Mouse (Mus musculus) myocyte (in vitro differentiated cells): ENCODE results near the gene Gm10577. TPM values are rescaled to one million over a fixed set of nuclear protein-coding genes. Genes with fewer than 3 reads are reported as not detected.

ENCODE experiments used
- H3K27me3 ChIP-seq: one replicate; pipeline ENCODE4 v1.6.1; 2011; ENCODE audit not compliant: control insufficient read depth, insufficient read depth, insufficient read length
- H3K36me3 ChIP-seq: one replicate; pipeline ENCODE4 v1.6.1; 2011; ENCODE audit not compliant: control insufficient read depth, insufficient read depth
- H3K4me2 ChIP-seq: one replicate; pipeline ENCODE4 v1.6.1; 2011; ENCODE audit warnings: low read depth, control low read depth
- H3K4me3 ChIP-seq: one replicate; pipeline ENCODE4 v1.5.1; 2011; ENCODE audit warnings: mild to moderate bottlenecking, control low read depth, moderate library complexity
- H3K79me2 ChIP-seq: one replicate; pipeline ENCODE4 v1.6.1; 2011; ENCODE audit not compliant: control insufficient read depth, insufficient read depth
- H3ac ChIP-seq: one replicate; pipeline ENCODE4 v1.6.1; 2011; ENCODE audit not compliant: control insufficient read depth, insufficient read length
- CEBPB ChIP-seq: IDR thresholded peaks from 2 replicates; pipeline ENCODE4 v1.6.1; 2011; ENCODE audit warnings: mild to moderate bottlenecking, moderate library complexity; ENCODE audit not compliant: poor library complexity, insufficient read depth, severe bottlenecking
- E2F4 ChIP-seq: IDR thresholded peaks from one replicate; pipeline ENCODE4 v1.6.1; 2011; ENCODE audit warnings: mild to moderate bottlenecking, control low read depth, moderate library complexity; ENCODE audit not compliant: insufficient read depth
- MAX ChIP-seq: IDR thresholded peaks from one replicate; pipeline ENCODE4 v1.6.1; 2011; ENCODE audit warnings: low read depth, mild to moderate bottlenecking, control low read depth
- MYOD1 ChIP-seq, 3 experiments: IDR thresholded peaks; one replicate each; pipeline ENCODE4 v1.6.1; 2011; ENCODE audit warnings: control low read depth in 2 of 3, low read depth in 2 of 3, mild to moderate bottlenecking in 2 of 3, moderate library complexity in 1 of 3; ENCODE audit not compliant: insufficient read length in 2 of 3, control insufficient read depth in 1 of 3
- MYOG ChIP-seq, 3 experiments: IDR thresholded peaks; one replicate each; pipeline ENCODE4 v1.6.1; 2011; ENCODE audit warnings: control low read depth in 2 of 3, low read depth in 2 of 3, mild to moderate bottlenecking in 2 of 3; ENCODE audit not compliant: insufficient read length in 2 of 3, control insufficient read depth in 1 of 3, insufficient read depth in 1 of 3
- POLR2A ChIP-seq: IDR thresholded peaks from one replicate; pipeline ENCODE4 v1.6.1; 2011; ENCODE audit warnings: low read depth, mild to moderate bottlenecking, control low read depth, moderate library complexity; ENCODE audit not compliant: insufficient read length
- POLR2AphosphoS2 ChIP-seq: IDR thresholded peaks from one replicate; pipeline ENCODE4 v1.6.1; 2011; ENCODE audit warnings: low read depth, control low read depth; ENCODE audit not compliant: insufficient read length
- REST ChIP-seq: IDR thresholded peaks from one replicate; pipeline ENCODE4 v1.6.1; 2011; ENCODE audit warnings: mild to moderate bottlenecking, control low read depth, moderate library complexity; ENCODE audit not compliant: insufficient read depth, insufficient read length
- SRF ChIP-seq: IDR thresholded peaks from one replicate; pipeline ENCODE4 v1.6.1; 2011; ENCODE audit warnings: low read depth; ENCODE audit not compliant: control insufficient read depth, insufficient read length
- TCF12 ChIP-seq: IDR thresholded peaks from one replicate; pipeline ENCODE4 v1.6.1; 2011; ENCODE audit warnings: mild to moderate bottlenecking, control low read depth; ENCODE audit not compliant: poor library complexity, insufficient read depth, severe bottlenecking
- TCF3 ChIP-seq: IDR thresholded peaks from one replicate; pipeline ENCODE4 v1.6.1; 2011; ENCODE audit warnings: low read depth, control low read depth; ENCODE audit not compliant: insufficient read length
- USF1 ChIP-seq: IDR thresholded peaks from one replicate; pipeline ENCODE4 v1.6.1; 2011; ENCODE audit warnings: low read depth, mild to moderate bottlenecking, control low read depth, moderate library complexity
- polyA plus RNA-seq: library from polyadenylated mRNA; unstranded; fragments of >200 nt; fragmentation: generic; extraction: Trizol; gene quantifications from one replicate; pipeline ENCODE4 v1.2.1, GENCODE M21; 2012; ENCODE audit warnings: missing spikeins

Gm10577 gene
- polyA plus RNA-seq, 1 experiment: not detected

DNA sequence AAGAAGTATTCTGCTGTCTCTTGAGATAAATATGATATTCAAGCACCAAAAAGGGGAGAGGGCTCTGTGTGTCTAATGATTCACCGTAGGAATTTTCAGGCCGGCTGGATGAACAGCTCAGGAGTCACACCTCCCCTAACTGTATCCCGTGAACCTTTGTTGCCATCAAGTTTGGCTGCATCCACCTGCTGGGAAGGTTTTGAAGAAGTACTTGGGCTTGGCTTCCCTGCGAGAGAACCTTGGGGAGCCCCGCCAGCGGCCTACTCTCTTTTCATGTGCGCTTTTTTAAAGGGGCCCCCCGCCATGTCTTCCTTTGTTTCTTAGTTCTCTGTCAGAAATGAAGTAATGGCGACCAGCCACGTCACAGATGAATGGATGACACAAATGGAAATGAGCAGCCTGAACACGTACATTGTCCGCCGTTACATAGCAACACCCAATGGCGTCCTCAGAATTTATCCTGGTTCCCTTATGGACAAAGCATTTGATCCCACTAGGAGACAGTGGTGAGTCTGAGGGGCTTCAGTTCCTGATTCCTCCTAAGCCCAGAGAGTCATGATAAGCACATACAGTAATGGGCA is 46.0 kb downstream of the Gm10577 start:
- Histone ChIP-seq H3K4me3 (no peak overlapping the region), H3K36me3 (no peaks in the 10 kb centered on the region), H3K79me2 (no peaks in the 10 kb centered on the region), H3K27me3 (no peaks in the 10 kb centered on the region), H3K4me2 (no peak overlapping the region), H3ac (no peak overlapping the region)
- TF ChIP-seq POLR2AphosphoS2 (no peak), POLR2A (no peak), E2F4 (no peak), SRF (no peak), TCF12 (no peak), MAX (no peak), MYOD1 (IDR thresholded peaks at IDR 0.05; ENCODE audit: control insufficient read depth in 1 of 3, insufficient read length in 2 of 3, low read depth in 2 of 3) (no peak), CEBPB (no peak), REST (no peak), TCF3 (no peak), USF1 (no peak), MYOG (IDR thresholded peaks at IDR 0.05; ENCODE audit: control insufficient read depth in 1 of 3, insufficient read depth in 1 of 3, insufficient read length in 2 of 3, low read depth in 2 of 3) (no peak)

DNA sequence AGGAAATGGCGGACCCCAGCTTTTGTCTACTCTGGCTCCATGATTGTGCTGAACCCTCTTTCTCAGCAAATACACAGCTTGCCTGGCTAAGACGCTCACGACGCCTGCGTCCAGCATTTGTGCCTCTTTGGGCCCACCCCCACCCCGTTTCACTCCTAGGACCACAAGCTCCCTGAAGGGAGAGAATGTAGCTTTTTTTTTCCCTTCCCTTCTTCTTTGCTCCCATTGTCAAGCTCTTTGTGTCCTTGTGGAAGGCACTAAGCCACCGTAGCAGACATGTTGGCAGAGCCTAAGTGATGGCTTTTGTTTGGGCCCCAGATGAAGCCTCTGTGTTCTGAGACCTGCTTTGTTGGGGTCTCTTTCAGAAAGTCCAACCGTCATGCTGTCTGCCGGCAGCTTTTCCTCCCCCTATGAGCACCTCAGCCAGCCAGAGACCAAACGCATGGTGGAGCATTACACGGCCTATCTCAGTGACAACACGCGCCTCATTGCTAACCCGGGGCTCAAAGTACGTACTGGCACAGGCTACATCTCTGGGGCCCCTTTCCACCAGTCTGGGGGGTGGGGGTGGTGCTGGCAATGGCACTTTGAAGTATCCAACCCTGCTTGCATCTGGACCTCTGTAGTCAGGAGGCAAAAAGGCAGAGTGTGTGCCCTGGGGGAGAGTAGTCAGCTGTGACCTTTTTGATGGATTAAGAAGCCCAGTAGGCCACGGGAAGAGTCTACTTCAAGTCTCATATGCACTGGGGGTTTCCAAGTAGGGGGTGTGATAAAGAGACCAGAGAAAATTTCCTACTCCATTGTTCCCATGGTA is 46.6 kb downstream of the Gm10577 start:
- Histone ChIP-seq H3K27me3 (no peaks in the 10 kb centered on the region), H3K79me2 (no peaks in the 10 kb centered on the region), H3K36me3 (no peaks in the 10 kb centered on the region), H3K4me2 (no peak overlapping the region), H3K4me3 (no peak overlapping the region), H3ac (no peak overlapping the region)
- TF ChIP-seq TCF12: no peak
- no peak for TF ChIP-seq SRF
- no peak for TF ChIP-seq POLR2A
- no peak for TF ChIP-seq USF1
- no peak for TF ChIP-seq E2F4
- TF ChIP-seq MYOG (IDR thresholded peaks at IDR 0.05; ENCODE audit: control insufficient read depth in 1 of 3, insufficient read depth in 1 of 3, insufficient read length in 2 of 3, low read depth in 2 of 3): no peak
- no peak for TF ChIP-seq REST
- TF ChIP-seq POLR2AphosphoS2: no peak
- TF ChIP-seq TCF3: no peak
- no peak for TF ChIP-seq MYOD1 (IDR thresholded peaks at IDR 0.05; ENCODE audit: control insufficient read depth in 1 of 3, insufficient read length in 2 of 3, low read depth in 2 of 3)
- TF ChIP-seq MAX: no peak
- TF ChIP-seq CEBPB: no peak

Other genes starting within 250 kb of the Gm10577 start
- 3.9 TPM for gene Cachd1, start 244.0 kb downstream of the Gm10577 start, polyA plus RNA-seq
- gene Raver2, start 48.3 kb upstream of the Gm10577 start, polyA plus RNA-seq: 0.04 TPM
- gene Jak1, start 244.6 kb upstream of the Gm10577 start, polyA plus RNA-seq: 33.5 TPM